ENCODE assay signal across 15 mouse cellular contexts in genomic region chr9:21136401-21136800, GRCm38 (mm10). TPM values are rescaled to one million over a fixed set of nuclear protein-coding genes. Genes with fewer than 3 reads are reported as not detected.
A peak's percentile ranks its signal among the peaks of the same experiment; 100 is the strongest.
DNase-seq lines count a peak whose midpoint lies in the region; ATAC-seq and TF ChIP-seq lines count a peak whose summit lies in the region.
"Had no signal": no experiment of that assay in that cellular context is flagged by ENCODE, and none has a peak within 500 bp of the region (broad histone marks: within the 10 kb centered on the region; RNA-seq: fewer than 3 reads in every experiment).

No protein-coding gene starts in this region.

- no peak overlapping the region for H3K4me2 ChIP-seq in kidney, embryonic 14.5 days (replicated peaks; ENCODE audit: low read depth, low read length)
- no peak overlapping the region for H3K4me2 ChIP-seq in hindbrain, embryonic 12.5 days (replicated peaks)
- H3K4me2 ChIP-seq: embryonic facial prominence, embryonic 12.5 days; forebrain, embryonic 12.5 days; limb, embryonic 15.5 days; stomach, embryonic 15.5 days had no signal

- H3K36me3 ChIP-seq in kidney, embryonic 14.5 days (ENCODE audit: control insufficient read depth, insufficient read depth, low read length), result peaks cover 40% of the 10 kb centered on the region
- peaks cover 12% of the 10 kb centered on the region for H3K36me3 ChIP-seq in splenic B cell, adult 2 months (ENCODE audit: control insufficient read depth, insufficient read depth, low read length, poor library complexity, severe bottlenecking)
- H3K36me3 ChIP-seq in hindbrain, embryonic 12.5 days, result peaks cover 39% of the 10 kb centered on the region

- no peak overlapping the region for H3K27ac ChIP-seq in kidney, embryonic 14.5 days (ENCODE audit: low read depth, low read length)
- H3K27ac ChIP-seq in embryonic fibroblast, embryonic 13.5 days (ENCODE audit: insufficient read depth, low read length), result peak overlapping the region; percentile 95
- no peak overlapping the region for H3K27ac ChIP-seq in hindbrain, embryonic 12.5 days
- H3K27ac ChIP-seq: embryonic facial prominence, embryonic 12.5 days; forebrain, embryonic 12.5 days; limb, embryonic 15.5 days; stomach, embryonic 15.5 days had no signal

- H3K27me3 ChIP-seq in kidney, embryonic 14.5 days (ENCODE audit: control insufficient read depth, insufficient read depth, low read length), result no peaks in the 10 kb centered on the region
- H3K27me3 ChIP-seq in splenic B cell, adult 2 months (ENCODE audit: control insufficient read depth, insufficient read depth, low read length, poor library complexity, severe bottlenecking), result no peaks in the 10 kb centered on the region
- no peaks in the 10 kb centered on the region for H3K27me3 ChIP-seq in hindbrain, embryonic 12.5 days
- H3K27me3 ChIP-seq: embryonic facial prominence, embryonic 12.5 days; forebrain, embryonic 12.5 days; limb, embryonic 15.5 days; stomach, embryonic 15.5 days had no signal

- TF ChIP-seq CTCF in embryonic fibroblast, embryonic 13.5 days (IDR thresholded peaks at IDR 0.05; ENCODE audit: borderline replicate concordance, insufficient read depth, low read length), result no peak

- ATAC-seq in kidney, embryonic 14.5 days (ENCODE audit: low FRiP score, low TSS enrichment), result no peak
- ATAC-seq in hindbrain, embryonic 12.5 days (ENCODE audit: low FRiP score), result no peak
- ATAC-seq: midbrain, embryonic 16.5 days had no signal

- H3K4me1 ChIP-seq in kidney, embryonic 14.5 days (ENCODE audit: control insufficient read depth, insufficient read depth, low read length), result no peaks in the 10 kb centered on the region
- H3K4me1 ChIP-seq in embryonic fibroblast, embryonic 13.5 days (ENCODE audit: control insufficient read depth, insufficient read depth, low read length), result peaks cover 12% of the 10 kb centered on the region
- H3K4me1 ChIP-seq in hindbrain, embryonic 12.5 days, result no peaks in the 10 kb centered on the region
- H3K4me1 ChIP-seq: embryonic facial prominence, embryonic 12.5 days; forebrain, embryonic 12.5 days; limb, embryonic 15.5 days; stomach, embryonic 15.5 days had no signal

- H3K4me3 ChIP-seq in kidney, embryonic 14.5 days (ENCODE audit: low read length), result no peak overlapping the region
- H3K4me3 ChIP-seq in embryonic fibroblast, embryonic 13.5 days (ENCODE audit: insufficient read depth, low read length), result no peak overlapping the region
- no peak overlapping the region for H3K4me3 ChIP-seq in hindbrain, embryonic 12.5 days
- H3K4me3 ChIP-seq: embryonic facial prominence, embryonic 12.5 days; forebrain, embryonic 12.5 days; limb, embryonic 15.5 days; stomach, embryonic 15.5 days had no signal

- peak; percentile 37 to 45 for DNase-seq in kidney, postnatal 36 days
- DNase-seq in thymus, postnatal 0 days (ENCODE audit: low spot score), result peak; percentile 33
- no peak for DNase-seq in thymus, adult 18-20 months
- peak; percentile 45 for DNase-seq in splenic B cell, adult 2 months (ENCODE audit: low read depth, low spot score)
- no peak for DNase-seq in embryo, embryonic 9.5 days (ENCODE audit: extremely low spot score)
- DNase-seq: cerebellum, postnatal 10 days; gastrocnemius, postnatal 10 days had no signal

- no peak for TF ChIP-seq POLR2A in embryonic fibroblast, embryonic 13.5 days (IDR thresholded peaks at IDR 0.05; ENCODE audit: low read depth, low read length)

- H3K9me3 ChIP-seq in kidney, embryonic 14.5 days (ENCODE audit: control insufficient read depth, low read length), result no peaks in the 10 kb centered on the region
- no peaks in the 10 kb centered on the region for H3K9me3 ChIP-seq in hindbrain, embryonic 12.5 days (replicated peaks)
- H3K9me3 ChIP-seq: embryonic facial prominence, embryonic 12.5 days; forebrain, embryonic 12.5 days; limb, embryonic 15.5 days; stomach, embryonic 15.5 days had no signal

- WGBS in kidney, embryonic 14.5 days, result 83% methylated on average over 6 of the region's 6 CpGs
- WGBS in hindbrain, embryonic 12.5 days, result 88% methylated on average over 6 of the region's 6 CpGs

- no peak overlapping the region for H3K9ac ChIP-seq in kidney, embryonic 14.5 days (ENCODE audit: low read depth, low read length)
- no peak overlapping the region for H3K9ac ChIP-seq in hindbrain, embryonic 12.5 days
- H3K9ac ChIP-seq: embryonic facial prominence, embryonic 12.5 days; forebrain, embryonic 12.5 days; limb, embryonic 15.5 days; stomach, embryonic 15.5 days had no signal

RNA-seq across cellular contexts. Expression of gene Tyk2, which starts 5.4 kb away (rescaled TPM):
- polyA plus RNA-seq in kidney, embryonic 14.5 days (2014; fragmentation: Nextera tagmentation; extraction: Ambion mirVana), result 5.6 and 8.7 TPM in 2 replicates
- polyA plus RNA-seq in thymus, postnatal 0 days (2015; fragmentation: Nextera tagmentation; extraction: Ambion mirVana), result 13.8 and 14.0 TPM in 2 replicates
- polyA plus RNA-seq in embryonic fibroblast, embryonic 13.5 days (2011; ENCODE audit: insufficient read length, low read depth, missing spikeins), result 11.1 and 15.1 TPM in 2 replicates
- polyA plus RNA-seq in hindbrain, embryonic 12.5 days (2016; fragmentation: Nextera tagmentation; extraction: Ambion mirVana), result 16.3 and 18.1 TPM in 2 replicates

RNA-seq across cellular contexts. Expression of gene Cdc37, which starts 13.4 kb away (rescaled TPM):
- 366 and 377 TPM in 2 replicates for polyA plus RNA-seq in kidney, embryonic 14.5 days (2014; fragmentation: Nextera tagmentation; extraction: Ambion mirVana)
- polyA plus RNA-seq in thymus, postnatal 0 days (2015; fragmentation: Nextera tagmentation; extraction: Ambion mirVana), result 281 and 307 TPM in 2 replicates
- polyA plus RNA-seq in embryonic fibroblast, embryonic 13.5 days (2011; ENCODE audit: insufficient read length, low read depth, missing spikeins), result 142 and 166 TPM in 2 replicates
- polyA plus RNA-seq in hindbrain, embryonic 12.5 days (2016; fragmentation: Nextera tagmentation; extraction: Ambion mirVana), result 271 and 274 TPM in 2 replicates

RNA-seq across cellular contexts. Expression of gene Pde4a, which starts 29.1 kb away (rescaled TPM):
- polyA plus RNA-seq in kidney, embryonic 14.5 days (2014; fragmentation: Nextera tagmentation; extraction: Ambion mirVana), result 13.7 and 14.0 TPM in 2 replicates
- 0.95 and 1.0 TPM in 2 replicates for polyA plus RNA-seq in thymus, postnatal 0 days (2015; fragmentation: Nextera tagmentation; extraction: Ambion mirVana)
- 14.7 and 20.6 TPM in 2 replicates for polyA plus RNA-seq in embryonic fibroblast, embryonic 13.5 days (2011; ENCODE audit: insufficient read length, low read depth, missing spikeins)
- polyA plus RNA-seq in hindbrain, embryonic 12.5 days (2016; fragmentation: Nextera tagmentation; extraction: Ambion mirVana), result 11.4 and 11.7 TPM in 2 replicates

RNA-seq across cellular contexts. Expression of gene Raver1, which starts 44.6 kb away (rescaled TPM):
- polyA plus RNA-seq in kidney, embryonic 14.5 days (2014; fragmentation: Nextera tagmentation; extraction: Ambion mirVana), result 70.6 and 96.0 TPM in 2 replicates
- polyA plus RNA-seq in thymus, postnatal 0 days (2015; fragmentation: Nextera tagmentation; extraction: Ambion mirVana), result 33.2 and 45.9 TPM in 2 replicates
- 34.2 and 40.8 TPM in 2 replicates for polyA plus RNA-seq in embryonic fibroblast, embryonic 13.5 days (2011; ENCODE audit: insufficient read length, low read depth, missing spikeins)
- polyA plus RNA-seq in hindbrain, embryonic 12.5 days (2016; fragmentation: Nextera tagmentation; extraction: Ambion mirVana), result 58.8 and 66.9 TPM in 2 replicates

RNA-seq across cellular contexts. Expression of gene Gm38431, which starts 44.6 kb away (rescaled TPM):
- polyA plus RNA-seq in kidney, embryonic 14.5 days (2014; fragmentation: Nextera tagmentation; extraction: Ambion mirVana), result 2.8 and 3.1 TPM in 2 replicates
- polyA plus RNA-seq in thymus, postnatal 0 days (2015; fragmentation: Nextera tagmentation; extraction: Ambion mirVana), result 1.2 and 1.6 TPM in 2 replicates
- polyA plus RNA-seq in embryonic fibroblast, embryonic 13.5 days (2011; ENCODE audit: insufficient read length, low read depth, missing spikeins), result 2.4 and 5.2 TPM in 2 replicates
- polyA plus RNA-seq in hindbrain, embryonic 12.5 days (2016; fragmentation: Nextera tagmentation; extraction: Ambion mirVana), result 1.6 and 2.5 TPM in 2 replicates

Comparison
In these comparisons a context has a peak if more than half of its experiments do, and no peak if none do; other contexts are left out.
1. DNase-seq: peak in kidney, postnatal 36 days (2 of 2), thymus, postnatal 0 days (single experiment) and splenic B cell, adult 2 months (single experiment); none in thymus, adult 18-20 months (0 of 2) and embryo, embryonic 9.5 days (single experiment).